Mouse (Mus musculus) left cerebral cortex, postnatal 4 days (tissue): ENCODE measurements around the gene Il17rd. TPM values are rescaled to one million over a fixed set of nuclear protein-coding genes. Genes with fewer than 3 reads are reported as not detected.

Source experiments
- DNase-seq: peaks from one replicate; pipeline ENCODE4 v3.0.0-alpha.2; 2022
- intact Hi-C: fragments of 180-260 bp; cut with DNase I; formaldehyde crosslinking; loops from one replicate; pipeline ENCODE4 v1.15.1; 2025
- total RNA-seq, 2 experiments: library from RNA; stranded (reverse); gene quantifications; 2 replicates each; pipeline ENCODE4 v1.2.3; 2021

Il17rd gene
- total RNA-seq, 2 experiments from 2014 or later, result 4.7 to 5.4 TPM

GRCm38 (mm10) chr14:27138891-27139290 lies 100.2 kb downstream of the Il17rd start:
- intact Hi-C loops, result no loop called here
- no peak for DNase-seq

- intact Hi-C loops, result no loop called here
- no peak for DNase-seq
Observed at GRCm38 (mm10) chr14:27139968-27140367, 101.2 kb downstream of the Il17rd start.

GRCm38 (mm10) chr14:27141486-27141885 lies 102.7 kb downstream of the Il17rd start:
- intact Hi-C loops, result no loop called here
- DNase-seq, result no peak

GRCm38 (mm10) chr14:27142680-27143079 lies 103.9 kb downstream of the Il17rd start:
- DNase-seq, result no peak
- intact Hi-C loops, result no loop called here

- intact Hi-C loops, result no loop called here
- peak; percentile 17 for DNase-seq
Observed at GRCm38 (mm10) chr14:27145171-27146045, 106.7 kb downstream of the Il17rd start.

GRCm38 (mm10) chr14:27147726-27148125 lies 109.0 kb downstream of the Il17rd start:
- intact Hi-C loops, result no loop called here
- no peak for DNase-seq

GRCm38 (mm10) chr14:27149401-27149800 lies 110.7 kb downstream of the Il17rd start:
- DNase-seq, result no peak
- intact Hi-C loops, result no loop called here

GRCm38 (mm10) chr14:27150011-27150640 lies 111.4 kb downstream of the Il17rd start:
- intact Hi-C loops, result no loop called here
- DNase-seq, result no peak

GRCm38 (mm10) chr14:27151432-27151831 lies 112.7 kb downstream of the Il17rd start:
- intact Hi-C loops, result no loop called here
- no peak for DNase-seq

GRCm38 (mm10) chr14:27155088-27155487 lies 116.3 kb downstream of the Il17rd start:
- intact Hi-C loops, result no loop called here
- DNase-seq, result no peak

- DNase-seq, result no peak
- intact Hi-C loops, result no loop called here
Observed at GRCm38 (mm10) chr14:27156032-27156431, 117.3 kb downstream of the Il17rd start.

Other genes with a start within 250 kb of the Il17rd start
- not detected for gene Asb14, start 144.4 kb upstream of the Il17rd start, total RNA-seq
- gene Appl1, start 67.7 kb upstream of the Il17rd start, total RNA-seq, result 10 to 100 TPM; 60.6 to 70.6 TPM
- gene Hesx1, start 44.5 kb upstream of the Il17rd start, total RNA-seq, result not detected
- 10 to 100 TPM; 20.1 to 20.9 TPM for gene Arhgef3, start 76.0 kb downstream of the Il17rd start, total RNA-seq